Mouse (Mus musculus): Measurements from ENCODE around the gene Iqschfp. TPM values are rescaled to one million over a fixed set of nuclear protein-coding genes. Genes with fewer than 3 reads are reported as not detected.

Iqschfp gene
- polyA plus RNA-seq, 1 experiment from 2014 or later: 9.6 TPM

DNA sequence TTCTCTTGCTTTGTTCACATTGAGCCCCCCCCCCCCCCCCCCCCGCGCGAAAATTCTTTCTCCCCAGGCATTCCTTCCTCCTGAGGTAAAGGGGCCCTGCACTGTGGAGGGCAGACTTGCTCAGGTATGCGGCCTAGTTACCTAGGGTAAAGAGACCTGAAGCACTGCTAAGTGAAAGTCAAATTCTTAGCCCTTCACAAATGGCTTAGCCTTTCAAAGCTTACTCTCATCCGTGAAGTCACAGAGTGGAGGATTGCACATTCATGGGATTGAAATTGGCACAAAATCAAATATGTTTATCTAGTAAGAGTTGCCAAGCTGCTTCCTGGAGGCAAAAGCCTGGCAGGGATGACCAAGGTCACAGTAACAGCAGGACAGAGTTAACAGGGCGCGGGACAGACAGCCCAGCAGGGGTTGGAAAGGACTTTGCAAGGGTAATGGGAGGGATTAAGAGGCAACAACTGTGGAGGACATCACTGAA lies 642.6 kb downstream of the Iqschfp start:
- ATAC-seq: 0 out of 2 replicates have a peak, but pooled peaks have one; percentile 48
- 0 out of 2 replicates have a peak, but pooled peaks cover 5% of the 10 kb centered on the region for H3K36me3 ChIP-seq
- WGBS: 13% methylated on average over 7 of the region's 7 CpGs
- H3K9ac ChIP-seq (replicated peaks): no peak overlapping the region
- no peak overlapping the region for H3K4me3 ChIP-seq (replicated peaks)
- no peaks in the 10 kb centered on the region for H3K27me3 ChIP-seq
- peaks cover 8% of the 10 kb centered on the region for H3K9me3 ChIP-seq
- peaks cover 6% of the 10 kb centered on the region for H3K4me1 ChIP-seq (replicated peaks)
- H3K27ac ChIP-seq: no peak overlapping the region
- no peak overlapping the region for H3K4me2 ChIP-seq (replicated peaks)

GRCm38 (mm10) chr3:68535160-68535728 lies 643.2 kb downstream of the Iqschfp start:
- WGBS: 78% methylated on average over 7 of the region's 7 CpGs
- H3K4me3 ChIP-seq (replicated peaks): no peak overlapping the region
- H3K4me1 ChIP-seq (replicated peaks): peaks cover 6% of the 10 kb centered on the region
- no peak overlapping the region for H3K9ac ChIP-seq (replicated peaks)
- H3K36me3 ChIP-seq: 0 out of 2 replicates have a peak, but pooled peaks cover 5% of the 10 kb centered on the region
- peaks cover 8% of the 10 kb centered on the region for H3K9me3 ChIP-seq
- H3K27ac ChIP-seq: no peak overlapping the region
- peak; percentile 50; the same call in 1 of the 2 replicates for ATAC-seq
- no peaks in the 10 kb centered on the region for H3K27me3 ChIP-seq
- H3K4me2 ChIP-seq (replicated peaks): no peak overlapping the region

GRCm38 (mm10) chr3:68536071-68536470 lies 644.0 kb downstream of the Iqschfp start:
- WGBS: 34% methylated on average over 3 of the region's 3 CpGs
- no peak overlapping the region for H3K9ac ChIP-seq (replicated peaks)
- no peak overlapping the region for H3K27ac ChIP-seq
- H3K36me3 ChIP-seq: 0 out of 2 replicates have a peak, but pooled peaks cover 5% of the 10 kb centered on the region
- H3K4me2 ChIP-seq (replicated peaks): no peak overlapping the region
- peaks cover 6% of the 10 kb centered on the region for H3K4me1 ChIP-seq (replicated peaks)
- peaks cover 8% of the 10 kb centered on the region for H3K9me3 ChIP-seq
- ATAC-seq: no peak
- H3K27me3 ChIP-seq: no peaks in the 10 kb centered on the region
- no peak overlapping the region for H3K4me3 ChIP-seq (replicated peaks)

DNA sequence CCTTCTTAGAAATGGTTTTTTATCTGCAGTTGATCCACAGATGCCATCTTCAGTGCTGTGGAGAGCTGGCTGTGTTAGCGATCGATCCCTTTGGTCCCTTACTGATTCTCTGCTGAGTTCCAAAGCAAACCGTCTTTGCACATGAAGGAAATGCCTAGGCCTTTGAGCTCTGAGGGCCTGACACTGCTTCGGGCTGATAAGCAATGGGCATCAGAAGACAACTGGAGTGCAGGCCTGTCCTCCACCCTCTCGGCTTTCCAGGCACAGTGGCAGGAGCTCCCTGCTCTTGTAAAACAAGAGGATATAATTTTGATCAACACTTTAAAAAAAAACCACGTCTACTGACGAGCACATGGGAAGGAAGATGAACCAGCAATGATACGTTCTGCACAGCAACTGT lies 649.7 kb downstream of the Iqschfp start:
- Histone ChIP-seq H3K27me3 (no peaks in the 10 kb centered on the region), H3K36me3 (0 out of 2 replicates have a peak, but pooled peaks cover under 1% of the 10 kb centered on the region), H3K4me3 (replicated peaks) (no peak overlapping the region), H3K27ac (no peak overlapping the region), H3K9me3 (peaks cover 3% of the 10 kb centered on the region; the same call in 1 of the 2 replicates), H3K9ac (replicated peaks) (no peak overlapping the region), H3K4me2 (replicated peaks) (no peak overlapping the region), H3K4me1 (replicated peaks) (peaks cover 22% of the 10 kb centered on the region)
- ATAC-seq: no peak
- 90% methylated on average over 8 of the region's 8 CpGs for WGBS

GRCm38 (mm10) chr3:68542944-68543501 lies 651.0 kb downstream of the Iqschfp start:
- H3K27me3 ChIP-seq: no peaks in the 10 kb centered on the region

GRCm38 (mm10) chr3:68544811-68545210 lies 652.8 kb downstream of the Iqschfp start:
- no peaks in the 10 kb centered on the region for H3K36me3 ChIP-seq
- ATAC-seq: peak; percentile 46; the same call in 1 of the 2 replicates
- H3K9ac ChIP-seq (replicated peaks): peak overlapping the region; percentile 32; the same call in 1 of the 2 replicates
- 53% methylated on average over 7 of the region's 7 CpGs for WGBS
- no peaks in the 10 kb centered on the region for H3K9me3 ChIP-seq
- no peak overlapping the region for H3K4me2 ChIP-seq (replicated peaks)
- peaks cover 22% of the 10 kb centered on the region for H3K4me1 ChIP-seq (replicated peaks)
- H3K27ac ChIP-seq: 0 out of 2 replicates have a peak overlapping the region, but pooled peaks have one; percentile 19
- H3K27me3 ChIP-seq: no peaks in the 10 kb centered on the region
- no peak overlapping the region for H3K4me3 ChIP-seq (replicated peaks)

More at GRCm38 (mm10) chr3:68542944-68543501, 651.0 kb downstream of the Iqschfp start:
- no peak overlapping the region for H3K27ac ChIP-seq
- H3K4me3 ChIP-seq (replicated peaks): peak overlapping the region; percentile 21
- no peaks in the 10 kb centered on the region for H3K36me3 ChIP-seq
- peaks cover 22% of the 10 kb centered on the region for H3K4me1 ChIP-seq (replicated peaks)
- ATAC-seq: peak; percentile 86
- peak overlapping the region; percentile 51 for H3K4me2 ChIP-seq (replicated peaks)
- no peaks in the 10 kb centered on the region for H3K9me3 ChIP-seq
- 4% methylated on average over 7 of the region's 7 CpGs for WGBS
- H3K9ac ChIP-seq (replicated peaks): no peak overlapping the region; the same call in 1 of the 2 replicates

GRCm38 (mm10) chr3:68545898-68546297 lies 653.9 kb downstream of the Iqschfp start:
- no peak overlapping the region for H3K27ac ChIP-seq
- 59% methylated on average over 6 of the region's 6 CpGs for WGBS

DNA sequence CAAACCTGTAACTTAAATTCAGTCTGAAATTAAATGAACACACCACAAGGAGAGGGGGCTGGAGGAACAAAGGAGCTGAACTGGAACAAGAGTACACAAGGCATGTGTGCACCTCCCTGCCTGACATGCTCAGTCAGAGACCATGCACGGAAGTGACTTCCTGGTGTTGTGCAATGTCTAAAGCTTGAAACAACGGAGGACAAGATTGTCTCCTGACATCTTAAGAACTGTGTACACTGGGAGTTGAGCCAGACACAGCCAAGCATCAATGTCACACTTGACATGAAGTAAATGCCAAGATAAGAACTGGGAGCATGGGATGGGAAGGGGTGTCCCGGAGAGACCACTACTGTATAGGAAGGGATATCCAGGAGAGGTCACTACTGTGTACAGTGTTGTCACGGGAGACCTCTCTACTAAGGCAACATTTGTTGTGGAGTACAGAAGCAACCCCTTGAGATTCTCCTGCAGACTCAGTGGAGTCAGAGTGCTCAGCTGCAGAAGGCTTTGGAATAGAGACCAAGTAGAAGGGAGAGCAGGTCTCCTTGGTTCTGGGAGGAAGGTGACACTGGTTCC lies 663.1 kb downstream of the Iqschfp start:
- no peak overlapping the region for H3K9ac ChIP-seq (replicated peaks)
- WGBS: 78% methylated on average over 4 of the region's 4 CpGs
- H3K4me3 ChIP-seq (replicated peaks): no peak overlapping the region
- no peaks in the 10 kb centered on the region for H3K36me3 ChIP-seq
- no peak overlapping the region for H3K4me2 ChIP-seq (replicated peaks)
- no peak for ATAC-seq
- H3K27me3 ChIP-seq: no peaks in the 10 kb centered on the region
- H3K4me1 ChIP-seq (replicated peaks): no peaks in the 10 kb centered on the region
- no peaks in the 10 kb centered on the region for H3K9me3 ChIP-seq
- no peak overlapping the region for H3K27ac ChIP-seq

More at GRCm38 (mm10) chr3:68545898-68546297, 653.9 kb downstream of the Iqschfp start:
- Histone ChIP-seq H3K4me2 (replicated peaks) (no peak overlapping the region), H3K4me1 (replicated peaks) (peaks cover 22% of the 10 kb centered on the region), H3K9ac (replicated peaks) (no peak overlapping the region), H3K36me3 (no peaks in the 10 kb centered on the region), H3K27me3 (no peaks in the 10 kb centered on the region), H3K9me3 (no peaks in the 10 kb centered on the region), H3K4me3 (replicated peaks) (no peak overlapping the region)
- ATAC-seq: no peak

- no peaks in the 10 kb centered on the region for H3K27me3 ChIP-seq
- ATAC-seq: no peak
- no peaks in the 10 kb centered on the region for H3K36me3 ChIP-seq
- H3K9me3 ChIP-seq: no peaks in the 10 kb centered on the region
- no peak overlapping the region for H3K27ac ChIP-seq
- H3K4me2 ChIP-seq (replicated peaks): no peak overlapping the region
- H3K4me1 ChIP-seq (replicated peaks): no peaks in the 10 kb centered on the region
- 94% methylated on average over 9 of the region's 9 CpGs for WGBS
- H3K4me3 ChIP-seq (replicated peaks): no peak overlapping the region
- H3K9ac ChIP-seq (replicated peaks): no peak overlapping the region
These were observed 664.9 kb downstream of the Iqschfp start for GRCm38 (mm10) chr3:68556891-68557290.

DNA sequence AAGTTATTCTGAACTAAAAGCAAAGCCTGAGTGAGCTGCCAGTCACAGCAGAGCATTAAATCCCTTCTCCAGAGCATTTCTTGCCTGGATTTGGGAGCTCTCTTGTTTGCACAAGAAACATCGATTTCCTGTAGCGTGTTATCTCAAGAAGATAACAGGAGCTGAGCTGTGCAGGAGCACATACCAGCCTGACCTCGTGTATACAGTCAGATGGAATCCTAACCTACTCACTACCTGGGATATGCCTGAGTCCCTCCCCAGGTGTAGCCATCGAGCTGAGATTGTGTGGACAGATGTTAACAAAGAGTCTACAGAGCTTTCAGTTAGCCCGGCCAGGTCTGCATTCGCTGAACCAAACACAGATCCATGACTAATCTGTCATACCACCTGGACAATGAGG lies 666.7 kb downstream of the Iqschfp start:
- no peak overlapping the region for H3K4me2 ChIP-seq (replicated peaks)
- no peak overlapping the region for H3K4me3 ChIP-seq (replicated peaks)
- no peaks in the 10 kb centered on the region for H3K9me3 ChIP-seq
- WGBS: 83% methylated on average over 6 of the region's 6 CpGs
- ATAC-seq: no peak
- no peak overlapping the region for H3K9ac ChIP-seq (replicated peaks)
- no peaks in the 10 kb centered on the region for H3K27me3 ChIP-seq
- no peaks in the 10 kb centered on the region for H3K36me3 ChIP-seq
- 0 out of 2 replicates have a peak, but pooled peaks cover 5% of the 10 kb centered on the region for H3K4me1 ChIP-seq (replicated peaks)
- H3K27ac ChIP-seq: no peak overlapping the region

- WGBS: 85% methylated on average over 5 of the region's 5 CpGs
- Histone ChIP-seq H3K27me3 (no peaks in the 10 kb centered on the region), H3K27ac (no peak overlapping the region), H3K4me3 (replicated peaks) (no peak overlapping the region), H3K9me3 (no peaks in the 10 kb centered on the region), H3K36me3 (no peaks in the 10 kb centered on the region), H3K9ac (replicated peaks) (no peak overlapping the region), H3K4me1 (replicated peaks) (peaks cover 14% of the 10 kb centered on the region), H3K4me2 (replicated peaks) (no peak overlapping the region)
- no peak for ATAC-seq
These were observed 668.0 kb downstream of the Iqschfp start for GRCm38 (mm10) chr3:68560057-68560456.

DNA sequence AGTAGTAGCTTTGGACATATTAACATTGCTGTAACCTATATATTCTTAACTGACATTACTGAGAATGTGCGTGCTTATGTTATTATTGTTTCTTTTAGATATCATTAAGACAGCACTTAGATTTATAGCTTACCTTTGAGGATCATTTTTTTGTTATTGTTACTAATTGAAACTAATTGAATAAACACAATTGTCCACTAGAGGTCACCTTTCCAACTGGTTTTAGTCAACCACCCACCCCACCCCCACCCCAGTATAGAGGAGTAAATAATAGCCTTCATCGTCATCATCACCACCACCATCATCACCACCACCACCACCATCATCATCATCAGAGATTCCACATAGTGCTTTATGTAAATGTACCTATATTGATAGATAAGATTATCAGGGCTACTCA lies 670.8 kb downstream of the Iqschfp start:
- H3K9me3 ChIP-seq: no peaks in the 10 kb centered on the region
- H3K4me3 ChIP-seq (replicated peaks): no peak overlapping the region
- no peaks in the 10 kb centered on the region for H3K36me3 ChIP-seq
- 74% methylated on average over 2 of the region's 2 CpGs for WGBS
- H3K4me1 ChIP-seq (replicated peaks): peaks cover 23% of the 10 kb centered on the region
- H3K27ac ChIP-seq: no peak overlapping the region
- no peak for ATAC-seq
- H3K9ac ChIP-seq (replicated peaks): no peak overlapping the region
- H3K27me3 ChIP-seq: no peaks in the 10 kb centered on the region
- no peak overlapping the region for H3K4me2 ChIP-seq (replicated peaks)
